In the genomic region with DNA sequence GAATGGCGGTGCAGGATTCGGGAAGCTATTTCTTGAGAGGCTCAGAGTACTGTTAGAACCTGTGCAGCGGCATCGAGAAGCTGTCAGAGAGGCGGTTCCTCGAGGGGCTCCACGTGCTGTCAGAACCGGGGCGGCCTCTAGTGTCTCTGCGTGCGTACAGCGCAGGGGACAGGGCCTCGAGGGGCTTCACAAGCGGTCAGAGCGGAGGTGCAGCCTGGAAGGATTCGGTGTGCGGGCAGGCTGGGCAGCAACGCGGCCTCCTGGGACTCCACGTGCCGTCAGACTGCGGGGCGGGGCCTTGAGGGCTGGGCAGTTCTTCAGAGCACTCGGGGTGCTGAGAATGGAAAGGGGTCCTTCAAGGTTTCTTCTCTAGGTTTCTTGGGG, we compare ENCODE assay signal across 8 mouse cellular contexts. TPM values are rescaled to one million over a fixed set of nuclear protein-coding genes. Genes with fewer than 3 reads are reported as not detected.
DNase-seq lines count a peak whose midpoint lies in the region; ATAC-seq lines count a peak whose summit lies in the region.

No protein-coding gene starts in this region.

- H3K36me3 ChIP-seq in kidney, embryonic 14.5 days (ENCODE audit: control insufficient read depth, insufficient read depth, low read length), result no peaks in the 10 kb centered on the region
- no peaks in the 10 kb centered on the region; the same call in 1 of the 2 replicates for H3K36me3 ChIP-seq in hindbrain, embryonic 14.5 days (replicated peaks; ENCODE audit: control insufficient read depth, insufficient read depth)
- no peaks in the 10 kb centered on the region; the same call in 1 of the 2 replicates for H3K36me3 ChIP-seq in macrophage (ENCODE audit: inconsistent target)

- no peaks in the 10 kb centered on the region for H3K9me3 ChIP-seq in kidney, embryonic 14.5 days (ENCODE audit: control insufficient read depth, low read length)
- no peaks in the 10 kb centered on the region for H3K9me3 ChIP-seq in hindbrain, embryonic 14.5 days (ENCODE audit: control insufficient read depth, low read length)

- WGBS in kidney, embryonic 14.5 days, result under 1% methylated on average over 22 of the region's 24 CpGs
- WGBS in hindbrain, embryonic 14.5 days, result 0% methylated on average over 24 of the region's 24 CpGs
- WGBS in macrophage (ENCODE audit: missing documents), result 2% methylated on average over 24 of the region's 24 CpGs

- peaks cover 21% of the 10 kb centered on the region for H3K79me2 ChIP-seq in macrophage (ENCODE audit: inconsistent target)

- H3K27ac ChIP-seq in kidney, embryonic 14.5 days (ENCODE audit: low read depth, low read length), result no peak overlapping the region
- H3K27ac ChIP-seq in hindbrain, embryonic 14.5 days, result no peak overlapping the region; the same call in 1 of the 2 replicates
- H3K27ac ChIP-seq in macrophage, result no peak overlapping the region

- peak; percentile 78 for ATAC-seq in kidney, embryonic 14.5 days (ENCODE audit: low FRiP score, low TSS enrichment)
- peak; percentile 81; the same call in 1 of the 2 replicates for ATAC-seq in hindbrain, embryonic 14.5 days (ENCODE audit: low FRiP score)

- H3K9ac ChIP-seq in kidney, embryonic 14.5 days (ENCODE audit: low read depth, low read length), result peak overlapping the region; percentile 19
- peak overlapping the region; percentile 54 for H3K9ac ChIP-seq in hindbrain, embryonic 14.5 days

- H3K27me3 ChIP-seq in kidney, embryonic 14.5 days (ENCODE audit: control insufficient read depth, insufficient read depth, low read length), result no peaks in the 10 kb centered on the region
- H3K27me3 ChIP-seq in hindbrain, embryonic 14.5 days (ENCODE audit: control insufficient read depth, insufficient read depth, low read length), result 0 out of 2 replicates have a peak, but pooled peaks cover 5% of the 10 kb centered on the region

- peak overlapping the region; percentile 61 for H3K4me3 ChIP-seq in kidney, embryonic 14.5 days (ENCODE audit: low read length)
- peak overlapping the region; percentile 46 for H3K4me3 ChIP-seq in hindbrain, embryonic 14.5 days (replicated peaks; ENCODE audit: low read length)
- peak overlapping the region; percentile 40 for H3K4me3 ChIP-seq in macrophage (ENCODE audit: inconsistent target)

- intact Hi-C loops in left cerebral cortex, postnatal 10 days (cut with DNase I), result no loop called here

- DNase-seq in kidney, adult 8-10 months, result no peak
- DNase-seq in c-Kit-negative CD71-positive TER-119-positive erythroid progenitor cells, embryonic 14.5 days (ENCODE audit: low read depth, low spot score), result peak; percentile 28
- no peak for DNase-seq in hindbrain, embryonic 14.5 days (ENCODE audit: low spot score)
- no peak for DNase-seq in left cerebral cortex, postnatal 10 days (ENCODE audit: extremely low spot score in 1 of 2, low spot score in 2 of 2)
- no peak for DNase-seq in retina, embryonic 14.5 days (ENCODE audit: low spot score)
- DNase-seq in urinary bladder, postnatal 36 days (ENCODE audit: low spot score in 2 of 2), result no peak

- H3K4me2 ChIP-seq in kidney, embryonic 14.5 days (replicated peaks; ENCODE audit: low read depth, low read length), result peak overlapping the region; percentile 95
- H3K4me2 ChIP-seq in hindbrain, embryonic 14.5 days (replicated peaks), result peak overlapping the region; percentile 92

- H3K4me1 ChIP-seq in kidney, embryonic 14.5 days (ENCODE audit: control insufficient read depth, insufficient read depth, low read length), result peaks cover 5% of the 10 kb centered on the region; the same call in 1 of the 2 replicates
- peaks cover 17% of the 10 kb centered on the region for H3K4me1 ChIP-seq in hindbrain, embryonic 14.5 days (replicated peaks; ENCODE audit: control insufficient read depth, insufficient read depth, low read length)

RNA-seq across cellular contexts. Expression of a gene that starts 0.6 kb away (rescaled TPM):
- 3.3 and 4.7 TPM in 2 replicates for polyA plus RNA-seq in kidney, embryonic 14.5 days (2014; fragmentation: Nextera tagmentation; extraction: Ambion mirVana)
- 4.5 and 6.4 TPM in 2 replicates for polyA plus RNA-seq in hindbrain, embryonic 14.5 days (2014; fragmentation: Nextera tagmentation; extraction: Ambion mirVana)
- total RNA-seq in macrophage (2018; cell fraction: chromatin; rRNA removed), result 100 to 1,000 TPM in 2 of 26 experiments, 10 to 100 TPM in 17, 1 to 10 TPM in 7; 1.8 to 107 (median 24.8) TPM
- total RNA-seq in macrophage (2018; cell fraction: cytosol; rRNA removed), result 100 to 1,000 TPM in 9 of 26 experiments, 10 to 100 TPM in 17; 27.9 to 148 (median 70.1) TPM
- total RNA-seq in macrophage (2018; cell fraction: nucleus; rRNA removed), result 100 to 1,000 TPM in 6 of 26 experiments, 10 to 100 TPM in 20; 20.2 to 162 (median 62.6) TPM
- polyA plus RNA-seq in macrophage (2018), result 28.2 to 132 TPM (median 63.8 TPM) in 3 replicates
- 1 to 10 TPM; 4.7 to 6.2 TPM for total RNA-seq in left cerebral cortex, postnatal 10 days (2021)

RNA-seq across cellular contexts. Expression of a gene that starts 38.2 kb away (rescaled TPM):
- 0.40 and 0.81 TPM in 2 replicates for polyA plus RNA-seq in kidney, embryonic 14.5 days (2014; fragmentation: Nextera tagmentation; extraction: Ambion mirVana)
- polyA plus RNA-seq in hindbrain, embryonic 14.5 days (2014; fragmentation: Nextera tagmentation; extraction: Ambion mirVana), result 0.33 and 0.46 TPM in 2 replicates
- 1 to 10 TPM in 21 of 26 experiments, under 1 TPM in 3, not detected in 2; 0.66 to 5.1 (median 2.1) TPM for total RNA-seq in macrophage (2018; cell fraction: chromatin; rRNA removed)
- total RNA-seq in macrophage (2018; cell fraction: cytosol; rRNA removed), result under 1 TPM in 8 of 26 experiments, not detected in 18; 0.06 to 0.19 (median 0.11) TPM
- total RNA-seq in macrophage (2018; cell fraction: nucleus; rRNA removed), result 1 to 10 TPM in 17 of 26 experiments, under 1 TPM in 9; 0.29 to 3.5 (median 1.5) TPM
- not detected in 3 replicates for polyA plus RNA-seq in macrophage (2018)
- under 1 TPM; 0.32 to 0.61 TPM for total RNA-seq in left cerebral cortex, postnatal 10 days (2021)

RNA-seq across cellular contexts. Expression of a gene that starts 39.8 kb away (rescaled TPM):
- 6.0 and 13.8 TPM in 2 replicates for polyA plus RNA-seq in kidney, embryonic 14.5 days (2014; fragmentation: Nextera tagmentation; extraction: Ambion mirVana)
- polyA plus RNA-seq in hindbrain, embryonic 14.5 days (2014; fragmentation: Nextera tagmentation; extraction: Ambion mirVana), result 27.6 and 28.5 TPM in 2 replicates
- total RNA-seq in macrophage (2018; cell fraction: chromatin; rRNA removed), result 1 to 10 TPM in 21 of 26 experiments, under 1 TPM in 5; 0.13 to 4.7 (median 2.0) TPM
- 1 to 10 TPM; 3.0 to 6.0 (median 4.3) TPM for total RNA-seq in macrophage (2018; cell fraction: cytosol; rRNA removed)
- total RNA-seq in macrophage (2018; cell fraction: nucleus; rRNA removed), result 10 to 100 TPM in 1 of 26 experiments, 1 to 10 TPM in 25; 2.5 to 24.1 (median 4.9) TPM
- 3.3 to 4.4 TPM (median 4.3 TPM) in 3 replicates for polyA plus RNA-seq in macrophage (2018)
- 10 to 100 TPM; 19.9 to 23.4 TPM for total RNA-seq in left cerebral cortex, postnatal 10 days (2021)
